Mouse (Mus musculus) gastrocnemius, postnatal 36 days (tissue): ENCODE data around the gene Gm7168. TPM values are rescaled to one million over a fixed set of nuclear protein-coding genes. Genes with fewer than 3 reads are reported as not detected.
"Not testable (repeated sequence)": the region's sequence is repeated elsewhere in the genome, so short reads cannot be mapped to it uniquely, and the experiment has no call there.

Experiments used
- DNase-seq, 2 experiments: peaks; one replicate each; pipeline ENCODE4 v3.0.0; 2022
- intact Hi-C: fragments of 180-260 bp; cut with DNase I; formaldehyde crosslinking; loops from one replicate; pipeline ENCODE4 v1.15.1; 2025
- total RNA-seq, 2 experiments: library from RNA; stranded (reverse); gene quantifications; 2 replicates each; pipeline ENCODE4 v1.2.3; 2021

Gm7168 gene
- total RNA-seq, 2 experiments from 2014 or later: not detected

- DNase-seq, intact Hi-C loops: not testable (repeated sequence)
Measured at GRCm38 (mm10) chr17:13970796-13971195, 22.6 kb downstream of the Gm7168 start.

- intact Hi-C loops: no loop called here
- no peak for DNase-seq
Measured at GRCm38 (mm10) chr17:13987690-13988089, 39.5 kb downstream of the Gm7168 start.

DNA sequence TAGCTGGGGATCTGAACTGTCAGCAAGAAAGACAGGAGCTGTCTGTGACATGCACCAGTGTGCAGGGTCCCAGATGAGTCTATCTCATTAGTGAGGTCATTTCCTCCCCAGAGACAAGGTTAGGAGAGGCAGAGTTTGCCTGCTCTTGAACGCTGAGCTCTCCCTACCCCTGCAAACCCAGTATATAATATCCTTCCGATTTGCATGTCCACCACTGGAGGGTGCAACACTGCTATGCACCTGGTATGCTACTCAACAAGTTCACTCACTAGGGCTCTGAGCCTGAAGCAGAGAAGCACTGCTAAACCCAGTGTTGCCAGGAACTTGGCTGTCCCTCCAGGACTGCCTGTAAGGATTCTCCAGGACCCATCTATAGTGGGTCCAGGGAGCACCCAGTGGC is 45.3 kb downstream of the Gm7168 start:
- intact Hi-C loops: not testable (repeated sequence)

More for the DNA sequence above, 45.3 kb downstream of the Gm7168 start:
- not testable (repeated sequence) for DNase-seq

Other genes with a start within 250 kb of the Gm7168 start
- 10 to 100 TPM; 46.9 to 48.8 TPM for gene Afdn, start 187.8 kb upstream of the Gm7168 start, total RNA-seq
- gene Tcte2, start 186.5 kb upstream of the Gm7168 start, total RNA-seq: 1 to 10 TPM in 1 of 2 experiments, under 1 TPM in 1; 0.48 to 1.5 TPM
- not detected for gene Gm7356, start 55.3 kb downstream of the Gm7168 start, total RNA-seq
- not detected for gene Gm7358, start 111.2 kb downstream of the Gm7168 start, total RNA-seq